Mouse (Mus musculus): ENCODE measurements at regions not wholly inside any gene's neighbourhood (a gene's known extent, or its start where the extent isn't known, plus 50 kb on each side); places are given as distances from the start of the nearest gene placed in this dataset.

DNA sequence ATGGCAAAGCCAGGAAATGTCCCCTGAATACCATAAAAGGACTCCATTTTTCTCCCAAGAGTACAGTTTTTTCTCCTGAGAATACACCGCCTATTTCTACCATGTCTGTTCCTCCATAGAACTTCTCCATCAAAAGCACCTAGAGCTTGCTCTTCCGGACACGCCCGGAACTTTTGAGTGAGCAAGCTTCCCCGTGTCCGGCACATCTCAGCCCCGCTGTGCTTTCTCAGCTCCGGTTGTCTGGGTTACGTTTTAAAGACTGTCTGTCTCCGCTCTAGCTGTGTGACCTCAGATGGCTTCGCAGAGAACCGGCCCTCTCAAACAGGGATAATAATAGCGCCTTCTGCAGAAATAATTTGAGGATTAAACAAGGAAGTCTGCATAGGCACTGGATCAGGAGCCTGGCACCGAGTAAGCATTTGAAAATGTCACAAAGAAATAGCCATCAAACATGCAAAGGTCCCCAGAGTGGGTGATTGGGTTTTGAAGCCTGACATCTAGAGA is 122.8 kb downstream of the Ddx11 start:
- H3K4me1 ChIP-seq (ENCODE audit: insufficient read depth, low read length) = no peaks in the 10 kb centered on the region
- 58% methylated on average over 14 of the region's 14 CpGs for WGBS
- TF ChIP-seq CTCF (IDR thresholded peaks at IDR 0.05) = no peak
- no peak overlapping the region for H3K27ac ChIP-seq (ENCODE audit: low read depth, low read length)
- DNase-seq (ENCODE audit: low spot score) (no peak), ATAC-seq (ENCODE audit: low FRiP score) (no peak)
- H3K27me3 ChIP-seq (ENCODE audit: insufficient read depth, low read length) = no peaks in the 10 kb centered on the region
- no peaks in the 10 kb centered on the region for H3K36me3 ChIP-seq (ENCODE audit: insufficient read depth, low read length)
- no peaks in the 10 kb centered on the region for H3K9me3 ChIP-seq (ENCODE audit: low read length)
- H3K4me3 ChIP-seq (ENCODE audit: low read depth, low read length) = no peak overlapping the region
- no peak overlapping the region for H3K4me2 ChIP-seq (ENCODE audit: low read depth, low read length, poor library complexity, severe bottlenecking)
- H3K9ac ChIP-seq (replicated peaks; ENCODE audit: low read length, poor library complexity, severe bottlenecking) = no peak overlapping the region

DNA sequence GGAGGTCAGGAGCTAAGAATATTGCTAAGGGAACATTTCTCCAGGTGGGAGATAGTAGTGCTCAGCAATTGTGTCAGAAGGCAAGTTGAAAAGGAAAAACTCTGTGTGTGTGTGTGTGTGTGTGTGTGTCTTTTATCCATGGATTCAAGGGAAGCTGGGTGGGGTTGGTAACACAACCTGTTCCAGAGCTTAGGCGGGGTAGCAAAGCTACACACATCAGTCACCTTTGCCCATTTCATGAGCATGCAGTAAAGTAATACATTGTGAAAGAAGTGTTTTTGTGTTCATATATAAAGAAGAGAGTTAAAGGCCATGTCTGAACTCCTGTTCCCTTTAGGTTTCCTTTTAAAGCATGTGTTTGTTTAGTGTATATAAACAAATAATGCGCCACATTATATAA is 128.2 kb downstream of the Ddx11 start:
- DNase-seq (ENCODE audit: low spot score) (no peak), ATAC-seq (ENCODE audit: low FRiP score) (no peak)
- H3K4me1 ChIP-seq (ENCODE audit: insufficient read depth, low read length) = no peaks in the 10 kb centered on the region
- H3K27me3 ChIP-seq (ENCODE audit: insufficient read depth, low read length) = no peaks in the 10 kb centered on the region
- no peak for TF ChIP-seq CTCF (IDR thresholded peaks at IDR 0.05)
- no peak overlapping the region for H3K27ac ChIP-seq (ENCODE audit: low read depth, low read length)
- H3K4me3 ChIP-seq (ENCODE audit: low read depth, low read length) = no peak overlapping the region
- no peaks in the 10 kb centered on the region for H3K36me3 ChIP-seq (ENCODE audit: insufficient read depth, low read length)
- no peak overlapping the region for H3K4me2 ChIP-seq (ENCODE audit: low read depth, low read length, poor library complexity, severe bottlenecking)
- H3K9ac ChIP-seq (replicated peaks; ENCODE audit: low read length, poor library complexity, severe bottlenecking) = no peak overlapping the region
- no peaks in the 10 kb centered on the region for H3K9me3 ChIP-seq (ENCODE audit: low read length)
- WGBS = 97% methylated on average over 2 of the region's 2 CpGs

GRCm38 (mm10) chr17:66252926-66253325 is 129.6 kb downstream of the Ddx11 start:
- H3K4me1 ChIP-seq (ENCODE audit: insufficient read depth, low read length) = no peaks in the 10 kb centered on the region
- H3K4me3 ChIP-seq (ENCODE audit: low read depth, low read length) = no peak overlapping the region
- DNase-seq (ENCODE audit: low spot score) = no peak
- H3K9ac ChIP-seq (replicated peaks; ENCODE audit: low read length, poor library complexity, severe bottlenecking) = no peak overlapping the region
- H3K27ac ChIP-seq (ENCODE audit: low read depth, low read length) = no peak overlapping the region
- 88% methylated on average over 6 of the region's 6 CpGs for WGBS
- no peak for TF ChIP-seq CTCF (IDR thresholded peaks at IDR 0.05)
- no peaks in the 10 kb centered on the region for H3K36me3 ChIP-seq (ENCODE audit: insufficient read depth, low read length)
- H3K4me2 ChIP-seq (ENCODE audit: low read depth, low read length, poor library complexity, severe bottlenecking) = no peak overlapping the region
- no peaks in the 10 kb centered on the region for H3K27me3 ChIP-seq (ENCODE audit: insufficient read depth, low read length)
- no peak for ATAC-seq (ENCODE audit: low FRiP score)
- H3K9me3 ChIP-seq (ENCODE audit: low read length) = no peaks in the 10 kb centered on the region

DNA sequence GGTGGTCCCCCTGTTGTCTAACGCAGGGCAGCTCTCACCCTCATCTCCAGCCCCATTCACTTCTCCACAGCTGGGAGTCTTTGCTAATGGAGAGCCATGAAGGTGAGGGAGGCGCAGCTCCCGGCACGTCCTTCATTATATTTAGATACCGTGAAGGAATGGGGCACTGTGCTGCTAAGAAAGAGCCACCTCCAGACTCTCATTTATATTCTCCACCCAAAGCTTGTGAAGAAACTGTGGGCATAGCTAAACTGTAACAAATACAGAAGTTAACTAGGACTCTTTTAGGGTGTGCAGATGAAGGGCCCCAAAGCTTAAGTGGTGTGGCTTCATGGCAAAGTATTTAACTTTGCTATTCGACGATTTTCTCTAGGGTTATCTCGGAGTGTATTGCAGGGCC is 136.4 kb downstream of the Ddx11 start:
- Histone ChIP-seq H3K9ac (replicated peaks; ENCODE audit: low read length, poor library complexity, severe bottlenecking) (no peak overlapping the region), H3K27me3 (ENCODE audit: insufficient read depth, low read length) (no peaks in the 10 kb centered on the region), H3K4me1 (ENCODE audit: insufficient read depth, low read length) (no peaks in the 10 kb centered on the region), H3K27ac (ENCODE audit: low read depth, low read length) (no peak overlapping the region), H3K4me2 (ENCODE audit: low read depth, low read length, poor library complexity, severe bottlenecking) (no peak overlapping the region), H3K4me3 (ENCODE audit: low read depth, low read length) (no peak overlapping the region), H3K9me3 (ENCODE audit: low read length) (no peaks in the 10 kb centered on the region), H3K36me3 (ENCODE audit: insufficient read depth, low read length) (no peaks in the 10 kb centered on the region)
- ATAC-seq (ENCODE audit: low FRiP score) = no peak
- WGBS = 68% methylated on average over 8 of the region's 8 CpGs
- DNase-seq (ENCODE audit: low spot score) = no peak
- TF ChIP-seq CTCF (IDR thresholded peaks at IDR 0.05) = no peak

- Histone ChIP-seq H3K27me3 (ENCODE audit: insufficient read depth, low read length) (no peaks in the 10 kb centered on the region), H3K27ac (ENCODE audit: low read depth, low read length) (no peak overlapping the region), H3K9ac (replicated peaks; ENCODE audit: low read length, poor library complexity, severe bottlenecking) (no peak overlapping the region), H3K4me2 (ENCODE audit: low read depth, low read length, poor library complexity, severe bottlenecking) (no peak overlapping the region), H3K4me3 (ENCODE audit: low read depth, low read length) (no peak overlapping the region), H3K9me3 (ENCODE audit: low read length) (no peaks in the 10 kb centered on the region), H3K4me1 (ENCODE audit: insufficient read depth, low read length) (0 out of 2 replicates have a peak, but pooled peaks cover 4% of the 10 kb centered on the region), H3K36me3 (ENCODE audit: insufficient read depth, low read length) (no peaks in the 10 kb centered on the region)
- DNase-seq (ENCODE audit: low spot score) (no peak), ATAC-seq (ENCODE audit: low FRiP score) (no peak)
- 78% methylated on average over 4 of the region's 4 CpGs for WGBS
- no peak for TF ChIP-seq CTCF (IDR thresholded peaks at IDR 0.05)
These were observed 139.4 kb downstream of the Ddx11 start for GRCm38 (mm10) chr17:66262681-66263240.

GRCm38 (mm10) chr17:66263405-66263804 is 140.1 kb downstream of the Ddx11 start:
- no peak for ATAC-seq (ENCODE audit: low FRiP score)
- no peak overlapping the region for H3K9ac ChIP-seq (replicated peaks; ENCODE audit: low read length, poor library complexity, severe bottlenecking)
- H3K4me3 ChIP-seq (ENCODE audit: low read depth, low read length) = no peak overlapping the region
- no peak for DNase-seq (ENCODE audit: low spot score)
- no peak overlapping the region for H3K27ac ChIP-seq (ENCODE audit: low read depth, low read length)
- TF ChIP-seq CTCF (IDR thresholded peaks at IDR 0.05) = no peak; the same call in 1 of the 2 replicates
- no peaks in the 10 kb centered on the region for H3K9me3 ChIP-seq (ENCODE audit: low read length)
- H3K4me1 ChIP-seq (ENCODE audit: insufficient read depth, low read length) = 0 out of 2 replicates have a peak, but pooled peaks cover 4% of the 10 kb centered on the region
- H3K27me3 ChIP-seq (ENCODE audit: insufficient read depth, low read length) = no peaks in the 10 kb centered on the region
- H3K4me2 ChIP-seq (ENCODE audit: low read depth, low read length, poor library complexity, severe bottlenecking) = no peak overlapping the region
- no peaks in the 10 kb centered on the region for H3K36me3 ChIP-seq (ENCODE audit: insufficient read depth, low read length)
- WGBS = 89% methylated on average over 4 of the region's 4 CpGs

Data from midbrain, postnatal 0 days (tissue).